Mouse (Mus musculus): ENCODE results near the gene Mllt1.
"Not testable (repeated sequence)": the region's sequence is repeated elsewhere in the genome, so short reads cannot be mapped to it uniquely, and the experiment has no call there.

The Mllt1 gene

GRCm38 (mm10) chr17:56936731-56937130 lies 1.5 kb upstream of the Mllt1 start:
- no peak for DNase-seq (ENCODE audit: low spot score in 2 of 2)

GRCm38 (mm10) chr17:56934545-56935330 lies 477 bp downstream of the Mllt1 start:
- DNase-seq (ENCODE audit: low spot score in 2 of 2): no peak

- no peak for DNase-seq (ENCODE audit: low spot score in 2 of 2)
Observed at GRCm38 (mm10) chr17:56933395-56933794, 1.8 kb downstream of the Mllt1 start.

- DNase-seq (ENCODE audit: low spot score in 2 of 2): no peak
Observed at GRCm38 (mm10) chr17:56930026-56930425, 5.2 kb downstream of the Mllt1 start.

GRCm38 (mm10) chr17:56929530-56929929 lies 5.7 kb downstream of the Mllt1 start:
- DNase-seq (ENCODE audit: low spot score in 2 of 2): no peak

- DNase-seq (ENCODE audit: low spot score in 2 of 2): no peak
Observed at GRCm38 (mm10) chr17:56929101-56929500, 6.1 kb downstream of the Mllt1 start.

GRCm38 (mm10) chr17:56925998-56926397 lies 9.2 kb downstream of the Mllt1 start:
- DNase-seq (ENCODE audit: low spot score in 2 of 2): no peak

GRCm38 (mm10) chr17:56919725-56920124 lies 15.5 kb downstream of the Mllt1 start:
- DNase-seq (ENCODE audit: low spot score in 2 of 2): no peak

- no peak for DNase-seq (ENCODE audit: low spot score in 2 of 2)
Observed at GRCm38 (mm10) chr17:56917166-56917565, 18.0 kb downstream of the Mllt1 start.

- DNase-seq (ENCODE audit: low spot score in 2 of 2): no peak
Observed at GRCm38 (mm10) chr17:56913444-56913843, 21.8 kb downstream of the Mllt1 start.

- DNase-seq (ENCODE audit: low spot score in 2 of 2): no peak
Observed at GRCm38 (mm10) chr17:56913023-56913422, 22.2 kb downstream of the Mllt1 start.

- not testable (repeated sequence) for DNase-seq (ENCODE audit: low spot score in 2 of 2)
Observed at GRCm38 (mm10) chr17:56909764-56910163, 25.5 kb downstream of the Mllt1 start.

- DNase-seq (ENCODE audit: low spot score in 2 of 2): no peak
Observed at GRCm38 (mm10) chr17:56907887-56908286, 27.3 kb downstream of the Mllt1 start.

- DNase-seq (ENCODE audit: low spot score in 2 of 2): no peak
Observed at GRCm38 (mm10) chr17:56907096-56907495, 28.1 kb downstream of the Mllt1 start.

GRCm38 (mm10) chr17:56906166-56906565 lies 29.0 kb downstream of the Mllt1 start:
- no peak for DNase-seq (ENCODE audit: low spot score in 2 of 2)

- no peak for DNase-seq (ENCODE audit: low spot score in 2 of 2)
Observed at GRCm38 (mm10) chr17:56902698-56903097, 32.5 kb downstream of the Mllt1 start.

- peak; percentile 60 to 76 for DNase-seq (ENCODE audit: low spot score in 2 of 2)
Observed at GRCm38 (mm10) chr17:56897630-56898195, 37.5 kb downstream of the Mllt1 start.

- DNase-seq (ENCODE audit: low spot score in 2 of 2): no peak
Observed at GRCm38 (mm10) chr17:56896513-56897129, 38.6 kb downstream of the Mllt1 start.

GRCm38 (mm10) chr17:56895368-56895918 lies 39.8 kb downstream of the Mllt1 start:
- DNase-seq (ENCODE audit: low spot score in 2 of 2): no peak

GRCm38 (mm10) chr17:56890018-56890417 lies 45.2 kb downstream of the Mllt1 start:
- no peak for DNase-seq (ENCODE audit: low spot score in 2 of 2)

- no peak for DNase-seq (ENCODE audit: low spot score in 2 of 2)
Observed at GRCm38 (mm10) chr17:56888050-56888449, 47.2 kb downstream of the Mllt1 start.

- no peak for DNase-seq (ENCODE audit: low spot score in 2 of 2)
Observed at GRCm38 (mm10) chr17:56884809-56885208, 50.4 kb downstream of the Mllt1 start.

GRCm38 (mm10) chr17:56884331-56884730 lies 50.9 kb downstream of the Mllt1 start:
- DNase-seq (ENCODE audit: low spot score in 2 of 2): no peak

Data from cerebellum, postnatal 4 days (tissue).